Mouse (Mus musculus) forebrain, embryonic 16.5 days (tissue): Measurements from ENCODE around the gene Usp11. TPM values are rescaled to one million over a fixed set of nuclear protein-coding genes. Genes with fewer than 3 reads are reported as not detected.

Source experiments
- ATAC-seq: fragments of 200-750 bp; cut with Nextera tagmentation; 2 replicates; pipeline ENCODE4 v1.8.0; 2017; ENCODE audit warnings: mild to moderate bottlenecking, moderate library complexity
- H3K27ac ChIP-seq: fragments of 300-500 bp; sonication (generic); 2 replicates; pipeline ENCODE4 v1.5.1; 2014; ENCODE audit warnings: low read length, control low read depth
- H3K27me3 ChIP-seq: fragments of 300-500 bp; sonication (generic); replicated peaks from 2 replicates; pipeline ENCODE4 v1.6.1; 2014; ENCODE audit warnings: low read length; ENCODE audit not compliant: control insufficient read depth, insufficient read depth
- H3K36me3 ChIP-seq: fragments of 300-500 bp; sonication (generic); 2 replicates; pipeline ENCODE4 v1.6.1; 2014; ENCODE audit not compliant: control insufficient read depth, insufficient read depth
- H3K4me1 ChIP-seq: fragments of 300-500 bp; sonication (generic); replicated peaks from 2 replicates; pipeline ENCODE4 v1.6.1; 2014; ENCODE audit warnings: low read length; ENCODE audit not compliant: control insufficient read depth, insufficient read depth
- H3K4me2 ChIP-seq: fragments of 300-500 bp; sonication (generic); 2 replicates; pipeline ENCODE4 v1.6.1; 2014; ENCODE audit warnings: mild to moderate bottlenecking, low read length, control low read depth
- H3K4me3 ChIP-seq: fragments of 300-500 bp; sonication (generic); replicated peaks from 2 replicates; pipeline ENCODE4 v1.5.1; 2014; ENCODE audit warnings: mild to moderate bottlenecking, low read length, control low read depth
- H3K9ac ChIP-seq: fragments of 300-500 bp; sonication (generic); replicated peaks from 2 replicates; pipeline ENCODE4 v1.6.1; 2014; ENCODE audit warnings: low read depth, low read length, control low read depth
- H3K9me3 ChIP-seq: fragments of 300-500 bp; sonication (generic); 2 replicates; pipeline ENCODE4 v1.6.1; 2016; ENCODE audit warnings: low read length; ENCODE audit not compliant: control insufficient read depth
- WGBS: fragments of 180-500 bp; shearing (Covaris S2); extraction: QIAGEN DNeasy Blood & Tissue Kit; methylation state at CpG from one replicate; pipeline ENCODE4 v1.1.7; 2014; 5-methylcytosine and 5-hydroxymethylcytosine counted together
- polyA plus RNA-seq: library from polyadenylated mRNA; unstranded; fragments of >200 nt; fragmentation: Nextera tagmentation; extraction: Ambion mirVana; gene quantifications from 2 replicates; pipeline ENCODE4 v1.2.1, GENCODE M21; 2015

The Usp11 gene
- polyA plus RNA-seq, 1 experiment from 2014 or later = 98.0 TPM

GRCm38 (mm10) chrX:20736479-20736878 lies 32.8 kb downstream of the Usp11 start:
- no peak overlapping the region for H3K27ac ChIP-seq
- H3K4me1 ChIP-seq = no peaks in the 10 kb centered on the region
- ATAC-seq = no peak
- no peak overlapping the region for H3K4me2 ChIP-seq
- no peak overlapping the region for H3K9ac ChIP-seq
- 79% methylated on average over 4 of the region's 4 CpGs for WGBS
- no peaks in the 10 kb centered on the region for H3K27me3 ChIP-seq
- no peaks in the 10 kb centered on the region for H3K9me3 ChIP-seq
- H3K36me3 ChIP-seq = no peaks in the 10 kb centered on the region
- H3K4me3 ChIP-seq = no peak overlapping the region

DNA sequence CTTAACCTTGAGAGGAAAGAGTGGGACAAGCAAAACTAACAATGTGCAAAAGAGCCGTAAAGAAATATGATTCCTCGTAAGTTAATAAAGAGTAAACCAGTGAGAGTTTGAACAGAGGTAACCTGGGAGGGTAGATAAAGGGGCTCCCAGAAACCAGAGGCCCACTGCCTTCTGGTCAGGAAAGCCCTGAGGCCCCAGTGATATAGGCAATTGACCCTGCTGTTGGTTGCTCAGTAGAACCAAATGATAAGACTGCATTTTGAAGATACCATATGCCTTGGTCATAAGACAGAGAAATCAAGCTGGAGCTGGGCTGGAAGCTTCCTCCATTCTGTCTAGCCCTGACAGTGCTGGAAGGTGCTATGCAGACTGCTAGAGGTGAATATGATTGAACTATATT lies 45.1 kb downstream of the Usp11 start:
- H3K27ac ChIP-seq = no peak overlapping the region
- no peaks in the 10 kb centered on the region for H3K36me3 ChIP-seq
- H3K9me3 ChIP-seq = no peaks in the 10 kb centered on the region
- H3K9ac ChIP-seq = no peak overlapping the region
- H3K4me2 ChIP-seq = no peak overlapping the region
- no peak overlapping the region for H3K4me3 ChIP-seq
- H3K27me3 ChIP-seq = no peaks in the 10 kb centered on the region
- WGBS = 85% methylated on average over 2 of the region's 2 CpGs
- ATAC-seq = no peak
- H3K4me1 ChIP-seq = no peaks in the 10 kb centered on the region

DNA sequence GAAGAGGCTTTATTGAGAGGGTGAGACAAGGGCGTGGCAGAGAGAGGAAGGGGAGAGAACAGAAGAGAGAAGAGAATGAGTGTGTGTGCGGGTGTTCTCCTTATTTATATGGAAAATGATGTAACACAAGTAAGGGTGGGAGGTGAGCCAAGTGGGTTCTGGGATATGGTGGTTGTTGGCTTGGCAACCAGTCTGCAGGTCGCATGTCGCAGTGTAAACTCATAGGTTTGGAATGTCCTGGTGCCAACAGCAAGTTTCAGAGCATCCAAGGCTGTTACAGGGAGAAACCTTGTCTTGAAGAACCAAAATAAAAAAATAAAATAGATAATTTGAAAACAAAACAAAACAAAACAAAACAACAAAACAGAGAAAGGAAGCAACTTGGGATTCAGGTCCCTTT lies 57.5 kb downstream of the Usp11 start:
- no peaks in the 10 kb centered on the region for H3K36me3 ChIP-seq

More for the DNA sequence above, 57.5 kb downstream of the Usp11 start:
- no peak for ATAC-seq
- no peaks in the 10 kb centered on the region for H3K27me3 ChIP-seq
- no peaks in the 10 kb centered on the region for H3K4me1 ChIP-seq
- no peak overlapping the region for H3K9ac ChIP-seq
- WGBS = 86% methylated on average over 4 of the region's 4 CpGs
- no peak overlapping the region for H3K4me2 ChIP-seq
- no peak overlapping the region for H3K27ac ChIP-seq
- no peak overlapping the region for H3K4me3 ChIP-seq
- H3K9me3 ChIP-seq = no peaks in the 10 kb centered on the region

Other genes with a start within 250 kb of the Usp11 start
- gene Rgn, start 154.1 kb upstream of the Usp11 start, polyA plus RNA-seq = 0.20 and 0.25 TPM in 2 replicates
- gene Rbm10, start 86.4 kb upstream of the Usp11 start, polyA plus RNA-seq = 62.9 and 65.3 TPM in 2 replicates
- gene Ndufb11, start 86.3 kb upstream of the Usp11 start, polyA plus RNA-seq = 171 and 176 TPM in 2 replicates
- 436 and 446 TPM in 2 replicates for gene Uba1, start 45.6 kb upstream of the Usp11 start, polyA plus RNA-seq
- 132 and 137 TPM in 2 replicates for gene Cdk16, start 16.0 kb upstream of the Usp11 start, polyA plus RNA-seq
- gene Araf, start 93.9 kb downstream of the Usp11 start, polyA plus RNA-seq = 233 and 295 TPM in 2 replicates
- gene Timp1, start 166.3 kb downstream of the Usp11 start, polyA plus RNA-seq = 2.4 and 3.4 TPM in 2 replicates
- 37.5 and 37.7 TPM in 2 replicates for gene Syn1, start 217.1 kb downstream of the Usp11 start, polyA plus RNA-seq
- gene Cfp, start 227.6 kb downstream of the Usp11 start, polyA plus RNA-seq = 4.4 and 6.4 TPM in 2 replicates
- 24.1 and 27.4 TPM in 2 replicates for gene Elk1, start 246.7 kb downstream of the Usp11 start, polyA plus RNA-seq